Mouse (Mus musculus) liver, adult 2 months (tissue): Measurements from ENCODE around the gene Mnat1.

Source experiments
- CTCF ChIP-seq: fragments of 200-500 bp; IDR thresholded peaks from 2 replicates; pipeline ENCODE4 v1.5.1; 2011; ENCODE audit warnings: low read depth, low read length, control low read depth
- POLR2A ChIP-seq: fragments of 200-500 bp; IDR thresholded peaks from 2 replicates; pipeline ENCODE4 v1.6.1; 2011; ENCODE audit warnings: low read length, control low read depth; ENCODE audit not compliant: insufficient read depth; ENCODE audit errors: extremely low read depth

- TF ChIP-seq POLR2A (no peak), CTCF (no peak)
Observed at GRCm38 (mm10) chr12:73228427-73228826, 104.9 kb downstream of the Mnat1 start.
